Mouse (Mus musculus): ENCODE measurements around the gene Rnf5.

Rnf5 gene

DNA sequence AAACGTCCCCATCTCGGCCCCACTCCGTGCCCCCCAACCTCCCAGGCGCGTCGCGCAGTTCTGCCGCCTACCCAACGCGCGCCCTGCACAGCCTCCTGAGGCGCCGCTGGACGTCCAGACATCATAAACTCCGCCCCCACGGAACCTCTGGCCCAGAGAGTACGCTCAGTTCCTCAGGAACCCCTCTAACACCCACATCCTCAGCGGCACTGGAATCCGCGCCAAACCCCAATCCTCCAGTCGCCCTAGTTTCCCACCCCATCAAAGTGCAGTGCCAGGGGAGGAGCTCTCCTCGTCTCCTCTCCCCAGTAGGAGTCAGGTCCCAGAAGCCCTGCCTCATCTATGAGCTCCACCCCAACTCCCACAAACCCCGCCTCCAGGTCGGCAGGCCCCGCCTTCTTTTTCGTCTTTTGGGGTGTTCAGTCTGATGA, 28.8 kb upstream of the Rnf5 start:
- peak; percentile 89 for DNase-seq (ENCODE audit: extremely low read depth, low read depth)

DNA sequence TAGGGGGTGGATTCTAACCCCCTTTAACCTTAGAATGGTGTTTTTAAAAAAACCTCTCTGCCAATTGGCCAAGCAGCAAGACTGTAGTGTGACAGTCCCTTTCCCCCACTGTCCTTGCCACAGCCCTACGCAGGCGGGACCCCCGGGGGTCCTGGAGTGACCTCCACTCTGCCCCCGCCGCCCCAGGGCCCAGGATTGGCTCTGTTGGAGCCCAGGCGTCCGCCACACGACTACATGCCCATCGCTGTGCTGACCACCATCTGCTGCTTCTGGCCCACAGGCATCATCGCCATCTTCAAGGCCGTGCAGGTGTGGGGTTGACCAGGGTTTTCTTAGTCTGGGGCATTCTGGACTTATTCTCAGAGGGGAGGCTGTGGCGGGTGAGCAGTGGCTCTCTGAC, 28.2 kb upstream of the Rnf5 start:
- DNase-seq (ENCODE audit: extremely low read depth, low read depth): no peak

DNA sequence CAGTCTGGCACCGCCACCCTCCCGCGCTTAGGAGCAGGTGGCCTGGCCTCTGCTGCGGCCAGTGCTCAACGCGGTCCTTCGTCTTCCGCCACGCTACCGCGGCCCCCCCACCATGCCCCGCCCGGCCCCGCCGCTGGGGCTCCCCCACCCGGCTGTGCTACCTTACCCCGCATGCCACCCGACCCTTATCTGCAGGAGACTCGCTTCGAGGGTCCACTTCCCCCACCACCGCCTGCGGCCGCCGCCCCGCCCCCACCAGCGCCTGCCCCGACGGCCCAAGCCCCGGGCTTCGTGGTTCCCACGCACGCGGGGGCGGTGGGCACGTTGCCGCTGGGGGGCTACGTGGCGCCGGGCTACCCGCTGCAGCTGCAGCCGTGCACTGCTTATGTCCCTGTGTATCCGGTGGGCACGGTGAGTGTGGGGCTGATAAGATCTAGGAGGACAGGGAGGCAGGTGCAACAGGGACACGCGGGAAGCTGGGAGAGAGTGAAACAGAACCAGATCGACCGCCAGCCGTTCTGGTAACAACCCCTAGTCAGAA, 27.3 kb upstream of the Rnf5 start:
- no peak for DNase-seq (ENCODE audit: extremely low read depth, low read depth)

DNA sequence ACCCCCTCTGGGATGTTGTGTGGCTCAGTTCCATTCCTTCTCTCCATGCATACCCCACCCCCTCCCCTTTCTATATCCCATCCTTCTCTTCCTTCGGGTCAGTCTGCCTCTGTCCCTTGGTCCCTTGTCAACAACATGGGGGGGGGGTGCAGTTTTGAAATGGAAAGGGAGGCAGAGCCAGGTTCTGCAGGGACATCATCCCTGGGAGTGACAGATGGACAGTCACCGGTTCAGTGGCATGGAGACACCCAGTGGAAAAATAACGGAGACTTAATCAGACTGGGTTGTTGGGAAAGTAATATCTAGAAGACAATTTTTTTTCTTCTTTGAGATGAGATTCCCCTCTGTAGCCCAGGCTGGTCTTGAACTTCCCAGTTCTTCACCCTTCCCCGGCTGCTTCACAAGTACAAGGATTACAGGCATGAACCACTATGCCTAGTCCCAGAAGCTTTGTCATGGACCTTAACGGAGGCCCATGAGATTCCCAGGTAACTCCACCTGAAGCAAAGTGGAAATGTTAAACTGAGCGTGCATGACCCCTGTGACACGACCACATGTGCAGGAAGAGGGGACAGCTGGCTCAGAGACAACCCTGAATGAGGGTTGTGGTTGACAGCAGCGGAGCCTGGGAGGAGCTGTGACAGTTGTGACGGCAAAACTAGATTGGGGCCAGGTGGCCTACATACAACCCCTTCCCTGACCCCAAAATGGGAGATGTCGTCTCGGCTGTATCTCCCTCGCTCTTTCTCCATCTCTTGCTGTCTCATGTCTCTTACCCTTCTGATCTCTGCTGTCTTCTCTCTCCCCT, 26.5 kb upstream of the Rnf5 start:
- DNase-seq (ENCODE audit: extremely low read depth, low read depth): no peak

DNA sequence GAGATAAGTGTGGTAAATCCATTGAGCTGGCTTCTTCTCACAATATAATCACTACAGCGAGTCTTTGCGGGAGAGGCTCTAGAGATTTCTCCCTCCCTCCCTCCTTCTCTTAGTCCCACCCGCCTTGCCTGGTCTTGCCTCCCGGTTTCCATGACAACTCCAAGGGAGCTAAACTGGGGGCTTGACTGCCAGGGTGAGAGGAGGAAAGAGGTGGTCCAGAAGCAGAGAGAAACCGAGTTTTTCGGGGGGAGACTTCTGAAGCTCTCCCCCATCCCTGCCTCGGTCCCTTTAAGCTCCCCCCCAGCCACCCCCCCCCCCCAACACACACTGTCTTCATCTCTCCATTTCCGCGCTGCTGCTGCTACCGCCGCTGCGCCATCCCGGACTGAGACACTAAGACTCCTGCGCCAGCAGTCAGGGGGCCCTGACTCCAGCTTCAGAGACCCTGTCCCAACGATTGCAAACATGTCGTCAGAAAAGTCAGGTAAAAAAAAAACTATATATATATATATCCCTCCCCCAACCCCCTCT, 25.8 kb upstream of the Rnf5 start, which contains the start of gene Prrt1:
Gene Prrt1, plus strand, starts transcription at position 313 of the 531 bp plus-strand sequence.
- no peak for DNase-seq (ENCODE audit: extremely low read depth, low read depth)

DNA sequence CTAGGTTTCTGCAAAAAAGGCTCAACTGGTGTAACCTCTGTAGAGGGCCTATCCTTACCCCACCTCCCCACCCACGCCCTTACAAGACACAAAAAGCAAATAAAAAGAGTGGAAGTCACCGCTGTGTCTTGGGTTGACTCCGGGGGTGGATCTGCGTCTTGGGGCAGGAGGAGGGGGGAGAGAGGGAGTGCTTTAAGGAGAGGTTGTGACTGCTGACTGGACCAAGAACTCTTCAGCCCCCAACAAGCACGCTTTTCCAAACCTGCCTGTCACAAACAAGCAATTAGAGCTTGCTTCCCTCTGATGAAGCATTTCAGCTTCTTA, 25.1 kb upstream of the Rnf5 start:
- DNase-seq (ENCODE audit: extremely low read depth, low read depth): no peak

DNA sequence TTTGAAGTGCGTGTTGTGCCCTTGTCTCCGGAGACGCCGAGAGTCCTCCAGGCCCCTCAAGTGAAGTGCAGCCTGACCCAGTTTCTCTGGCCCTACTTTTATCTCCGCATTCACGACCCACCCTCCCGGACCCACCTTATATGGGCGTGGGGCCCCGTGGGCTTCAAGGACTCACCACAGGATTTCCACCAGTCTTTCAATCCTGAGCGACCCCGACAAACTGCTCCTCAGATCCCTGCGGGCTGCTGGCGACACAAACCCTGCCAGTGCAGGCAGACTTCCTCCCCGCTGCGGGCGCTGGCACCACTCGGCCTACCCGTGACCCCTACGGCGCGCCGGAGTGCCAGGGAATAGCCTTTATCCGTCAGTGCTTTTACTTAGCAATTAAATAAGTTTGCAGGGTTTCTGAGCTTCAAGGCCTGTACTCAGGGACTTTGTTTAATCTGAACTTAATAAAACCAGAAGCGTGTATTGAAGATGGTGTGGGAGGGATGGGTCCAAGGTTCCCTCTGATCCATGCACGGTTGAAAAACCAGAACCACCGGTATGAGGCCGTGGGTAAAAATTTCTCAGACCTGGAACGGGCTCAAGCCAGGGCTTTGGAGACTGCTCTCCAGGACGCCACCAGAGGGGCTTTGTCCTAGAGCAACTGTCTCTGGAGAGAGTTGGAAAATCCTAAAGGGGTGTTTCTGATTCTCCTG, 24.6 kb upstream of the Rnf5 start, which contains the start of gene Ppt2:
Gene Ppt2, minus strand, starts transcription at position 568 of the 701 bp plus-strand sequence.
- DNase-seq (ENCODE audit: extremely low read depth, low read depth): no peak

DNA sequence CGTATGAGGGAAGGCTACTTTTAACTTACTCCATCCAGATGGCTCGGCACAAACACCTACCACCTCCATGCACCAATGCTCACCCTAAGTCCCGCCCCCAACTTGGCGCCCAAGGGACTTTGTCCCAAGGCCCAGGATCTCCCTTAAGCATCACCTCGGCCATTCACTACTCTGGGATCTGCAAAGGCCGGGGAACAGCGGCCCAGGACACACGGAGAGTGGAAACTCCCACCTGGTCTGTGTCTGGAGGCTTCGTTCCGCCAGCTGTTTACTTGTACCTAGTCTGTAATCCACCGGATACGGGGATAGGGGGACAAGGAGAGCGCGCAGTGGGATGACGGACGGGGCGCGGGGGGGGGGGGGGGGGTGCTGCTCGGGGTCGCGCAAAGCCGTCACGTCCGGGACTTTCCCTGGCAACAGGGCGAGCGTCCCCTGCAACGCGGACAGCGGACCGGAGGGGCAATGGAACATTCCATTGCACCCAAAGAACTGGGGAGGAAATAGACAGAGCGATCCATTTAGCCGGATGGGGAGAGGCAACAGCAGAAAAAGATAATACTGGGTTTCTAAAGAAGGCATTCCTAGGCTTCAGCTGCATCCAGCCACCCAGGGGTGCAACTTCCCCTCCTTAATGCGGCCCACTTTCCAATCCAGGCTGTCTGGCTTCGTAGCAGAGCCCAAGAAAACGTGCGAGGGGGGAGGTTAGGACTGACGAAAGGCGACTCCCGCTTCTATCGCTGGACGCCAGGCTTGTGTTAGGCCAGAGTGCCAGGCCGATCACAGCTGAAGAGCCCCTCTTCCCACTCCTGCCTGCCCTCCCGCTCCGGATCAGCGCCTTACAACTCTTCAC, 23.8 kb upstream of the Rnf5 start:
- DNase-seq (ENCODE audit: extremely low read depth, low read depth): peak; percentile 94

DNA sequence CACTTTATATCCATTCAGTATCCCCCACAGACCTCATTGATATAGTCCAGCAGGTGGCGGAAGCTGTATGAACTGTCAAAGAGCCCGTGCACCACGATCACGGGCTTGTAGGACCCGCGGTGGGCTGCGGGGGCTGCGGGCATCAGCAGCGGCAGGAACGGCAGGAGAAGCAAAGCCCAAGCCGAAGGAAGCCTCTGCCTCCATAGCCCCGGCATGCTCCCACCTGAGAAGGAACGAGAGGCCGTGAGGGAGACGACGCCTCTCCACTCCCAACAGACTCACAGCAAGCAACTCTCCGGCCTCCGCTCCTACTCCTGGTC, 23.2 kb upstream of the Rnf5 start:
- no peak for DNase-seq (ENCODE audit: extremely low read depth, low read depth)

DNA sequence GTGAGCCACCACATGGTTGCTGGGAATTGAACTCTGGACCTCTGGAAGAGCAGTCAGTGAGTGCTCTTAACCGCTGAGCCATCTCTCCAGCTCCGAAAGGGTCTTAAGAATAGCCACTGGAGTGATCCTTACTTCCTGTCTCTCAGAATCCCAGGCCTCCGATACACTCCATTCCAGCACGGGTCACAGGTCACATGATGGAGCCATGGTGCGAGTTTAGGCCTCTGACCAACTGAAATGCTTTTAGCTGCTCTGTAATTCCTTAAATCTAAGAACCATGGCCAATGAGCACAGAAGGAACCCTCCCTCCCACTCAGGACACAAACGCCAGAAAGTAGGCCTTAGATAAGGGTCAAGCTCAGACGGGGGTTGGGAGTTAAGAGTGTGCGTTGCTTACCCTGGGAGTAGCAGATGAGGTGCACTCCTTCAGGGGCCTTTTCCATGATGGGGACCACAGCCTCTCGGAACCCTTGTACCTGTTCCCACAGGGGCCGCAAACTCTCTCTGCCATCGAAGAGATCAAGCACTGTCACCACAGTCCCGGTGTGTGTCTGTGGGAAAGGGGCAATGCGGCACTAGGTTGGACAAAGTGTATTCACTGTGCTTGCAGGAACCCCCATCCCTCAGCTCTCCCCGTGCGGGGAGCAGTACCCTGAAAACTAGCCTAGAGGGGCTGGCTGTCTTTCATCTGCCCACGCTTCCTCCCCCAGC, 22.7 kb upstream of the Rnf5 start:
- no peak for DNase-seq (ENCODE audit: extremely low read depth, low read depth)

DNA sequence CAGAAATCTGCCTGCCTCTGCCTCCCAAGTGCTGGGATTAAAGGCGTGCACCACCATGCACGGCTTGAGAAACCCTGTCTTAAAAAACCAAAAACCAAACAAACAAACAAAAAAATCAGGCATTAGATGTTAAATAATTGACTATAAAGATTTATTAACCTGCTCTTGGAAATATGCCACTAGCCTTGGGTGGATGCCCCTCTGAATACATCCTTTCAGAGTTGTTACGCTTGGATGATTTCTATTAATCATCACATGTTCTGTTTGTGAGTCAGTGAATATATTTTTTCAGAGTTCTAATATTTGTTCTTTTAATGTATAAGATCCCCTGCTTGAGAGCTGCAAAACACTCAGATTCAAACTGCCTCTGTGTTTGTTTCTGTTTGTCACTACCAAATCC, 21.5 kb upstream of the Rnf5 start:
- DNase-seq (ENCODE audit: extremely low read depth, low read depth): no peak

DNA sequence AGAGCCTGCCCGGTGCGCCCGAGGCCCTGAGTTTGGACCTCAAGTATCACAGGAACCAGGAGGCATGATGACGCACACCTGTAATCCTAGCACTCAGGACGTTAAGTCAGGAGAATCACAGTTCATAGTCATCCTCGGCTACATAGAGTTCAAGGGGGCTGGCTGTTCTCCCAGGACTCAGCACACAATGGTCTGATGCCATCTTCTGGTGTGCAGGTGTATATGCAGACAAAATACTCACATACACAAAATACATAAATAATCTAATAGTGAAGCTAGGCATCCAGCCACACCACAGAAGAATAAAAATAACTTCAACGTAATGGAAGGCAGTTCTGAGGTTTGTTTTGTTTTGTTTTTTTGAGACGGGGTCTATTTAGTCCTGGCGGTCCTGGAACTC, 19.7 kb upstream of the Rnf5 start:
- no peak for DNase-seq (ENCODE audit: extremely low read depth, low read depth)

DNA sequence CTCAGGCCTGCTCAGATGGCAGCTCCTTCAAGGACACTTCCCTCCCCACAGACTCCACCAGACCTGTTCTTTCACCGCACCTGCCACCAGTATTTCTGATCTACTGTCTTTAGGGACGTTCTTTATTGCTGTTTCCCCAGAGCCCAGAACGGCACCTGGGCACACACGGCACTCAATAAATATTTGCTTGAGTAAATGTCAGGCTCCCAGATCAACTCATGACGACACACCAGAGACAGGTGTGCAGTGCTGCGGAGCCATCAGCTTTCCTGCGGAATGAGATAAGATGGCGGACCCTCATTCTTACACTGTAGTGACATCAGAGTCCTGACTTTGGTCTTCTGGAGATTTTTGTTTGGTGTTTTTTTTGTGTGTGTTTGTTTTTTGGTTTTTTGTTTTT, 17.5 kb upstream of the Rnf5 start:
- DNase-seq (ENCODE audit: extremely low read depth, low read depth): no peak

DNA sequence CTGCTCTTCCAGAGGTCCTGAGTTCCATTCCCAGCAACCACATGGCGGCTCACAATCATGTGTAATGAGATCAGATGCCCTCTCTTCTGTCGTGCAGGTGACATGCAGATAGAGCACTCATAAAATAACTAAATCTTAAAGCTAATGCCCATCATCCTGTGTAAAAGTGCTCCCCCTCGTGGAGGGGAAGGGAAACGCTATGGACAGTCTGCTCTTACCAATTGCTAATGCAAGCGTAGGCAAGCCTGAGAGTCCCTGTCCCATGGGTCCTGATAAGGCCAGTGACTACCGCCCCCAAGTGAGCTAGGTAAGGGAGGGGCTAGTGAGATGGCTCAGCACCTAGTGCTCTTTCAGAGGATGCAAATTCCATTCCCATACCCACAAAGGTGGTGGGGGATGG, 15.5 kb upstream of the Rnf5 start:
- peak; percentile 66 for DNase-seq (ENCODE audit: extremely low read depth, low read depth)

DNA sequence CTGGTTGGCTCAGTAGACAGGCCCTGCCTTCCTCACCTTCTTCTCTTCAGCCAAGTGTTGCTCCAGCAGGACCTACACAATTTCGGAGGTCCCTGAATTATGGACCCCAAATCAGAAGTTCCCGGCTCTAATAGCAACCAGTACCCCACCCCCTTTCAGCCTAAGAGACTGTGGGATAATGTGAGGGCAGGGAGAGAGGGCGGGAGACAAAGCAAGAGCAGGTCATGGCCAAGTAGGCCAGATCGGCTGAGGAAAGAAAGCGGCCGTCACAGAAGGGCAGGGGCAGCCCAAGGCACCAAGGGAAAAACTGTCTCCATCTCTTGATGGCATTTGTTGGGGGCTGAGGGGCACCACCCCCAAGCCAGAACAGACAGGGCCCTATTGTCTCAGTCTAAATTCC, 12.4 kb upstream of the Rnf5 start, which contains the start of gene Egfl8:
Gene Egfl8, minus strand, starts transcription at position 101 of the 400 bp plus-strand sequence.
- no peak for DNase-seq (ENCODE audit: extremely low read depth, low read depth)

DNA sequence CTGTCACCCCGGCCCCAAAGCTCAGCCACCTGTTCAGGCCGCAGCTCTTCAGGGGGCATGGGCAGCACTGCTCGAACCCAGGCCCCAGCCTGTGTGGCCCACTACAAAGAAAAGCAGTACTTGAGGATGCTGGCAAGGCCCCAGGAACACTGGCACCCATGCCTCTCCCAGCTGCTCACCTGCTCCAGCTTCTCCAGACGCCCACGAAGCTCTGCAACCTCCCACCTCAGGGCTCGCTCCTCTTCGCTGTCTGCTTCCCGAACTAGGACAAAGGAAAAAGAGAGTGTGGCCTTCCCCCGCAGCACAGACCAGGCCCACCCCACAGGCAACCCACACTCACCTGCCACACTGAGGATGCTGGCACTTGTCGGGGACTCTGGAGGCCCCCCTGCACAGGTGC, 10.3 kb upstream of the Rnf5 start:
- no peak for DNase-seq (ENCODE audit: extremely low read depth, low read depth)

DNA sequence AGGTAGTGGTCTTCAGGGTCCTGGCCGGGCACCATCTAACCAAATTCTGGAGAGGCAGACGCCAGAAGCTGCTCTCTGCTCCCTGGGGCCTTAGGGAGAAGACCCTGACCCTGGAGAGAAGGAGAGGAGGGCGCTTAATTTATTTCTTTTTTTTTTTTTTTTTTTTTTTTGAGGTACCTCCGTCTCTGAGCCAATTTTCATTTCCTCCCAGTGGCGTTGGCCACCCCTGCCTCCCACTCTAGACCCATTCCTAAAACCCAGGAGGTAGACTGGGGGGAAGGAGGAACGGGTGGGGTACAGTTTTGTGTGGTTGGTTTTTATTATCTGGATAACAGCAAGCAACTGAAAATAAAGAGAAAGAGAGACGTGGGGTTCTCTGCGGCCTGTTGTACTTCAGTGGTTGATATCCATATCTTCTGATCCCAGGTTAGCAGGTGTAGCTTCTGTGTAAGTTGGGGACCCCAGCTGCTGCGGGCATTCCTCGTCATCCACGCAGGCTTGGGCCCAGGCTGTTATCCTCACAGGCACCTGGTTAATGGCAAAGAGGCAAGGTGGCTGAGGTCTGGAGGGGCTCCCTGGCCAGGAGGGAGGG, 9.7 kb upstream of the Rnf5 start:
- DNase-seq (ENCODE audit: extremely low read depth, low read depth): peak; percentile 66

DNA sequence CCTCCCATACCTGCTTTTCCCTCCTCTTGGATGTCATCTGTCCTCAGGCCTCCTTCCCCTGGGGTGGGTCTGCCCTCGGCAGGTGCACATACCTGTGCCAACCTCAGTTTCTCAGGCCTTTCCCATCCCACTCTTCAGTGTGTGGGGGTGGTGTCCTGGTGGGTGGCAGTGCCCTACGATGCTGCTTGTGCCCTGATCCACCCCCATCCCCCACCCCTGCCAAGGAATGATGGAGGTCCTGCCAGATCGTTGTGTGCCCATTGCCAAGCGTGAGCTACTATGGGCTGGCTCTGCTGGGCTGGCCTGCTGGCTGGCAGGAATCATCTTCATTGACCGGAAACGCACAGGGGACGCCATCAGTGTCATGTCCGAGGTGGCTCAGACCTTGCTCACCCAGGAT, 7.6 kb upstream of the Rnf5 start:
- no peak for DNase-seq (ENCODE audit: extremely low read depth, low read depth)

DNA sequence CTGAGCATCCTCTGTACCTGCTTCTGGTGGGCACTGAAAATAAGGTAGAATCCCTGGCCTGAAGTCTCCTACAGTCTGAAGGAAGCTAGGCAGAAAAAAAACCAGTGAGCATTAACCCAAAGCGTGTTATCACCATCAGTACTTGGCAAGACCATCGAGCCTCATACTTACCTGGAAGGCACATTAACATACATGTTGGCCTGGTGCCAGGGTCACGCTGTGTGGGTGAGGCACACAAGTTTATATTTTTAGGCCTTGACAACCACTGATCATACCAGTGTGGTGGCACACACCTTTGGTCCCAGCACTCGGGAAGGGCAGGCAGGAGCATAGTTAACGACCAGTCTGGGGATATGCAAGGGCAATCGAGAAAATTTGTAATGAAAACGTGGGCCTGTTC, 4.5 kb upstream of the Rnf5 start:
- DNase-seq (ENCODE audit: extremely low read depth, low read depth): no peak

DNA sequence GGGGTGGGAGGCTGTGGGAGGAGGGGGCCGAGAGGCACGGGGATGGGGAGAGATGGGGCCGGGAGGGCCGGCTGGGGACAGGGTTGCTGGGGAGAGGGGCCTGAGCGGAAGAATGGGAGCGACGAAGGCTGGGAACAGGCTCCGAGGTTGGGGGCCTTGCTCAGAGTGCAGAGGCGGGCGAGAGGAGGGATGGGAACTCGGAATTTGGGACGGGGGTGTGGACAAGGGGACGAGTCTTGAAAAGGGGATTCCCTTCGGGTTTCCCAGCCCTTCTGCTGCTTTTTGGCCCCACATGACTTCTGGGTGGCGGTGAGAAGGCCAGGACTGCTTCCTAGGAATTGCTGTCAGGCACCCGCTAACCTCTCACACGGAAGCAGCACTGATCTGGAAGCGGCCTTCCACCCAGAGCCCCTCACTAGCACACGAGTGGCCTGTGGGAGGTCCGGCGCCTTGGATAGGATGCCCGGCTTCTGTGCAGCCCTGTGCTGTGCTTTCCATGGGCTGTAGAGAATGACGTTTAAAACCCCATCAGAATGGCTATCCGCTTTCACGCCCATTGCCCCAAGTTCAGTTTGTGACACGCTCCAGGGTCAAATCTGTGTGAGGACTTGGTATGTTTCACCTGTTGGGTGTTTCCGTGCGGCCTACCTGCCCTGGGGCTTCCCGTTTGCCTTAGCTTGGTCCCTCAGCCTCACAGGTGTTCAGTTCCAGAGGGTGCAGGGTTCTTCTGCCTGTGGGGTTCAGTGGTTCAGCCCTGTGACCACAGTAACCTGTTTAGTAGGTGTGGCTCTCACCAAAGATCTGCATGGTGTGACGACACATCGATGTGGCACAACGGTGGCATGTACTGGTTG, 2.9 kb upstream of the Rnf5 start:
- DNase-seq (ENCODE audit: extremely low read depth, low read depth): no peak
